Mouse (Mus musculus) MEL-GATA-1-ER (cell line): ENCODE results near the gene Vps37b.

Experiments
- DNase-seq: peaks from one replicate; pipeline ENCODE4 v3.0.0-alpha.2; 2012; ENCODE audit warnings: low read depth; ENCODE audit errors: extremely low read depth

The Vps37b gene

DNA sequence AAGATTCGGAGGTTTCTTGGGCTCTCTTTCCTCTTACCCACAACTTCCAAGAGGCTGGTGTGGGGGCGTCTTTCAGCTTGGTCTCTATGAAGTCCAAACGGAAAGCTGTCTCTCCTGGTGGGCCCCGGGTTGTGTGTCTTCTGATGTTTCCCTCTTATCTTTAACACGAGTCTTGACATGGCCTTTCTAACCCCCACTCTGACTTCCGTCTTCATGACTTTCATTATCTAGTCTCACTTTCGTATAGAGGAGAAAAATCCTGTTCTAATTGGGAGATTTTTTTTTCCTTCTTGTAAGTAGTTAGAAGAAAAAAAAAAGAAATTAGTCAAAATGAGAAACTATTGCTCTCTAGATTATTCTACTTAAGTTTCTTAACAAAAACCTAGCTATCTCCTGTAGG, 9.7 kb downstream of the Vps37b start:
- DNase-seq, result no peak

DNA sequence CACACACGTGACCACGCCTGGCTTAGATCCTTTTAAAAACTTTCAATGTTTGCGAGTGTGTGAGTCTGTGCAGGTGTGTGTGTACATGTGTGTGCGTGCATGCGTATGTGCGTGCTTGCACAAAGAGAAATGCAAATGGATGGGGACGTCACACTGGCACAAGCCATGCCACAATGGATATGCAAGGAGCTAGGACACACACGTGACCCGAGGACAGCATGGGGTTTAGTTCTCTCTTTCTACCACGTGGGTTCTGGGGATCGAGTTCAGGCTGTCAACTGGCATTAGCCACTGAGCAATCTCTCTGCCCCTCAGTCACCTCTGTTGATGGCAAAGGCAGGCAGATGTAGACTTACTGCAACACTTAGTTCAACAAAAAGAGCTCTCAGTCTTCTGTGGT, 10.4 kb downstream of the Vps37b start:
- no peak for DNase-seq

GRCm38 (mm10) chr5:124021148-124021547, 10.9 kb downstream of the Vps37b start:
- DNase-seq, result no peak

- peak; percentile 97 for DNase-seq
Measured at GRCm38 (mm10) chr5:124019348-124020216, 12.5 kb downstream of the Vps37b start.

GRCm38 (mm10) chr5:124018651-124019050, 13.4 kb downstream of the Vps37b start:
- no peak for DNase-seq

DNA sequence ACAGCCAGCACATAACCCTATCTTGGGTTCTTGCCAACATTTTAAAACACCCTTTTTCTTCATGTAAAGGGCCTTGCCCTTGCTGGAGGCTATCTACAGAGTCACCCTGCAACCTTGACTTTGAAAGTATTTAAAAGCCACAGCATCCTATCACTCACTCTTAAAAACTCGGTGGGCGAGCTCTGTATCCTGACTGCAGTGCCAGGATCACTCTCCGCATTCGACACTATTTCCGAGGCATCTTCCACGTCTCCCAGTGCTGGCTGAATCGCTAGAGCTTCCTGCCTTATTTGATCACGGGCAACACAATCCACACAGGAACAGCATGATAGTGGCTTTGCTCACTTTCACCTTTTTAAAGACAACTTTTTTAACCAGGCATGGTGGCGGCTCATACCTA, 14.1 kb downstream of the Vps37b start:
- DNase-seq, result no peak

DNA sequence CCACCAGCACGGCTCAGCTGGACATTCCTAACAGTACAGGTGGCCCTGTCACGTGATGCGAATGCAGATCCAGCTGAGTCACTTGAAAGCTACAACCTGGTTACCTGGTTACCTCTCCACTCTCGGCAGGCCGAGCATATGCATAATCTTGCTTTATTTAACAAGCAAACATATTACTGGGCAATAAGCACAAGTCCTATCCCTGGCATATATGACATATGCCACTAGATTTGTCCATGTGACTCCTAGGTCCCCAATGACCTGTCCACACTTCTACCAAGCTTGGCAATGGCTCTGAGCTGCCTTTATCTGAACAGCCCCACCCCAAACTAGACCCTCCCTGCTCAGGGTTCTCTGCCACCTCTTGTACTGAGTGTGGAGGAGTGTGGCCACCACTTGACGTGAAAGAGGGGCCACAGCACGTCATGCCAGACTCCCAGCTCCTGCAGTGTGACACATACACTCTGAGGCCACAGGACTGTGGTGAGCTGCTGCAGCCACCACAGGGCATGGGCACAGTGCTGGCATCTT, 15.7 kb downstream of the Vps37b start:
- no peak for DNase-seq

DNA sequence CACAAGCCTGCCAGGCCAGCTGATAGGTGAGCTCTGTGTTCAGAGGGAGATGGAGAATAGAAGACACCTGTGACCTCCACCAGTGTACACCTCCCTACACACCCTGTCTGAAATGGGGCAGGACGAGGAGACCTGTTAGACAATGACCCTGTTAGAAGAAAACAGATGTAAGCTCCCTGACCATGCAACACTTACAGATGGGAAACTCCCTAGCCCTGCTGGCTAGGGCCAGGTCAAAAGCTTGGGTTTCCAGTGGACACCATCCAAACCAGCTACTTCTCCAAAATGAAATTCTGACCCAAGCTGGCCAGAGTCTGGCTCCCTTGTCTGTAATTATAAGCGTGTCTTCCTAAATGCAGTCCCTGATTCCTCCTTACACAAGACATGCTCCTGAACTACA, 16.3 kb downstream of the Vps37b start:
- no peak for DNase-seq

- no peak for DNase-seq
Measured at GRCm38 (mm10) chr5:124014791-124015251, 17.2 kb downstream of the Vps37b start.

- DNase-seq, result no peak
Measured at GRCm38 (mm10) chr5:124014180-124014579, 17.9 kb downstream of the Vps37b start.

- DNase-seq, result no peak
Measured at GRCm38 (mm10) chr5:124013747-124014146, 18.3 kb downstream of the Vps37b start.

DNA sequence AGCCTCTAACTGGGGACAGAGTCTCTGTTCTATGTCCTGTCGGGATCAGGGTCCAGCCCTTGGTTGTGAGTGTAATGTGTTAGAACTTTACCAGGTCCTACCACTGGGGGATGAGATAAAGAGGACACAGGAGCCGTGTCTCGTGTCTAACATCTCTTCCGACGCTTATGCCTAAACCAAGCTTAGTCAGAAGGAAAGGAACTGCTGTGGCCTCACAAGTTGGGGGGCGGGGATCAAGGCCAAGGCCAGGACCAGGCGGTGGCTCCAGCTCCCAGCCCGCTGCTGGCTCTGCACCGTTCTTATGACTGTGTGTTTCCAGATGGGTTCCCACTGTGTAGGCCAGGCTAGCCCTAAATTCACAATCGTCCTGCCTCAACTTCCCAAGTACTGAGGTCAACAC, 19.2 kb downstream of the Vps37b start:
- DNase-seq, result no peak

- no peak for DNase-seq
Measured at GRCm38 (mm10) chr5:124011927-124012326, 20.1 kb downstream of the Vps37b start.

DNA sequence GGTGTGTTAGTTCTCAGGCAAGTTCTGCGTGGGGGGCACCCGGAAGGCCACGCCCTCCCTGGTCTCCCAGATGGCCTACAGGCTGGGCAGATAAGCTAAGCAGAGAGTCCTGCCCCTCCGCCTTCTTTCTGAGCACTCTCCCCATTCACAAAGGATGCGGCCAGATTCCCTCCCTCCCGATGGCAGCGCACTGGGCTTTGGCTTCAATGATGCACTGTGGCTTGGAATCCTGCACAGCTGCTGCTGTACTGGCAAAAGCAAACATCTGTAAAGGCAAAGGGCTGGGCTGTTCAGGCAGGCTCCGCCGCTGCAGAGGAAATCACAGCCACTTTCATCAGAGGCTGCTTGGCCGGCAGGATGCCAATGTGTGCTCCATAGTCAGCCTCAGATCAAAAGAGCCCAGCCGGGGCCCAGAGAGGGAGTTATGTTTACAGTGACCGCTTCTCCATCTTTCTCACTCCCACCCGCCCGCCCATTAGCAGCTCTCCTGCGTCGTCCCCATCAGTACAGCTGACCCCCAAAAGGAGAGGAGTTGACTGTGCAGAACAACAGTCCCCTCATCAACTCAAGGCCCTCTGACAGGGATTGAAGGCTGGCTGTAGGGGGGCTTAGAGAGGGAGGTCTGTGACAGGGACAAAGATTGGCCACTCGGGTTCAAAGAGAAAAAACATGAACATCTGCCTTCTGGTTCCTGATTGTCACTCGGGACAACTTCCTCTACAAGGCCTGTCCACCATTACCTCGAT, 21.0 kb downstream of the Vps37b start:
- no peak for DNase-seq

DNA sequence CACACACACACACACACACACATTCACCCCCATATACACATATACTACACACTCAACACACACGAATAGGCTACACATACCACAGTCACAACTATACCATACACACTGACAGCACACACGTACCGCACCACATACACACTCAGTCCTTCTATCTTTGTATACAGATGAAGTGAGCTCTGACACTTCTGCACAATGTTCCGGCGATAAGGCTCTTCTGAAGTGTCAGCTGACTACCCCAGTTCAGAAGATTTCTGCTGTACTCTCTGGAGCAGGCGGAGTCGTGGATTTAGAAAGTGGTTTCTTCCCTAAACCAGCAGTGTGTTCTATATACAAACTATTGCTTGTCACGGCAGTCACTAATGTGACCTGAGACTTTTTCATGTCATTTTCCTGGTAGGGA, 22.0 kb downstream of the Vps37b start:
- no peak for DNase-seq

DNA sequence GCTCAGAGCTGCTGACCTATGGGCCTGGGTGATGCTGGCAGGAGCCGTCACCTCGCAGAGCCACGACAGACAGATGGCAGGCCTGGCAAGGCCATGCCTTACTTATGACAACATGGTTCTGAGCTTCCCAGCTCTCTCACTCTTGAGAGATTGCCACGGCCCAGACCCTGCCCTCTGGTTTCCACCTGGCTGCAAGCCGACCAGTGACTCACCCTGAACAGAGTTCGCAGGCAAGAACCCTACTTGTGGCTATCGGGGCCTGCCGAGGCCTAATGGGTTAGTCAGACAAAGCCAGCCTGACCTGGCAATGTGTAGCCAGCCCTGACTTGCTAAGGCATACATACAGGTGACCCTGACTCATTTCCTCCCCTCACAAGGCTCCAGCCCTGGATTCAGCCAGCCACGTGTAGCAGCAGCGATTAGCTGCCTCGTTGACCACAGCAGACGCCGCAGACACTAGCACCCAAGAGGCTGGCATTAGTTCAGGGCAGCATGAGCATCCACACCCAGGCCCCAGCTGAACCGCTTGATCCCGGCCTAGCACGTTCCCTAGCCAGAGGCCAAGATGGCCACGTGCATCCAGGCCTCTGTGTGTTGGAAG, 25.1 kb downstream of the Vps37b start:
- no peak for DNase-seq

- DNase-seq, result no peak
Measured at GRCm38 (mm10) chr5:124006082-124006873, 25.8 kb downstream of the Vps37b start.

DNA sequence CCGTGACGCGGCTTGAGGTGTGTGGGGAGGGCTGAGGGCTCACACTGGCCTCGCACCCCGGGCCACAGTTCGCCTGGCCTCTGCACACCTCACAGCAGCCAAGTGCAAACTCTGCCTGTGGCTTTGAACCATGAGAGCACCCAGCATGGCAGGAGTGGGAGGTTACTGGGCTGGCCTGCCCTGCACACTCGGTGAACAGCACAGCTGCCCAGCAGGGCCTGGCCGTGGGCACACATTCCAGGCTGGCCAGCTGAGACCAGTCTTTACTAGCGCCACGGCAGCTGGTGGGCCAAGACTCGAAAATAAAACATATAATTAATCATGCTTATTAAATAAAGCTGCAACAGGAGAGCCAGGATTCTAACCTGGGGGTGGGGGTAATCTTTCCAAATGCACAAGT, 26.5 kb downstream of the Vps37b start:
- DNase-seq, result no peak

GRCm38 (mm10) chr5:124005151-124005500, 26.9 kb downstream of the Vps37b start:
- no peak for DNase-seq

DNA sequence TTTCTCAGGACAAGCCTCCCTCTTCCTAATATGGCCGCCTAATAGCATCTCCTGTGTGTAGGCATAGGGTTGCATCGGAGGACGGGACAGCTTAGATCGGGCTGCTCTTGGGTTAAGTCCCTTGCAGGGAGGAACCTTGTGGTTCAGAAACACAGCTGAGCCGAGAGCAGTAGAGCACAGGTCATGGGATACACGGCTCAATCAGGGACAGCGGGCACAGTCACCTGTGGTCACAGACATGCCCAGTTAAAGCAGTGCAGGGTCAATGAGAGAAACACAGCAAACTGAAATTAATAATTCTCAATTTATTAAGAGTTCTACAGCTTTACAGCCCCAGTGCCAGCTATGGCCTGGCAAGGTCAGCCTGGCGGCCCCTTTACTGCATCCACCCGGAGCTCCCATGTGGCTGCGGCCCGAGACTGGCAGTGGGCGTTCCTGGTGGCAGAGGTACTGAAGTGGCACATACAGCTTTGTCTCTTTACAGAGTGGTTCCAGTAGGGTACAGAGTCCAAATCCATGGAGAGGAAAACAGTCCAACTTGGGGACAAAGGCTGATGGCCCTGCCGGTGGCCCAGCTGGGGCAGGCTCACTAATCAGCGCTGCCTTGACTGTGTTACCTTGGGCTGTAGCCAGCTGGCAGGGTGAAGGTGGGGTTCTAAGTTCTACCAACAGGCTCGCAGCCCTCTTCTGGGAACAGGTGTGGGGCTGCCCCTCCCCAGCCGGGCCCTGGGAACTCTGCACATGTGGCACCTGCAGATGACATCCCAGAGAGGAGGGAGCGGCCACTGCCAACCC, 27.5 kb downstream of the Vps37b start:
- DNase-seq, result no peak
